Mouse (Mus musculus) T-helper 17 cell (primary cell): ENCODE results near the gene H2-M10.6.
"Not testable (repeated sequence)": the region's sequence is repeated elsewhere in the genome, so short reads cannot be mapped to it uniquely, and the experiment has no call there.

ENCODE experiments used
- in situ Hi-C, 2 experiments: fragments of 300-600 bp; cut with MboI, MseI; formaldehyde crosslinking; loops; 1 replicate in 1 of 2; 2 replicates in 1 of 2; pipeline ENCODE4 v1.15.1; 2025; ENCODE audit warnings: high pct_unique_total_duplicates in 2 of 2

The H2-M10.6 gene

GRCm38 (mm10) chr17:36811871-36812270, at the start of gene H2-M10.6:
Gene H2-M10.6 (plus strand): TSS chr17:36812171.
- in situ Hi-C loops = no loop called here

GRCm38 (mm10) chr17:36763816-36764215, 48.2 kb upstream of the H2-M10.6 start:
- in situ Hi-C loops = no loop called here

- in situ Hi-C loops = not testable (repeated sequence)
These were observed 47.7 kb upstream of the H2-M10.6 start for GRCm38 (mm10) chr17:36764244-36764643.

GRCm38 (mm10) chr17:36765403-36765802, 46.6 kb upstream of the H2-M10.6 start:
- in situ Hi-C loops = not testable (repeated sequence)

GRCm38 (mm10) chr17:36772610-36773009, 39.4 kb upstream of the H2-M10.6 start, which contains the start of gene H2-M10.5:
Gene H2-M10.5 (plus strand): TSS chr17:36772910.
- in situ Hi-C loops = not testable (repeated sequence)

- in situ Hi-C loops = no loop called here
These were observed 30.4 kb upstream of the H2-M10.6 start for GRCm38 (mm10) chr17:36781533-36781932.

- in situ Hi-C loops = not testable (repeated sequence)
These were observed 25.5 kb upstream of the H2-M10.6 start for GRCm38 (mm10) chr17:36786483-36786886.

- in situ Hi-C loops = no loop called here
These were observed 23.6 kb upstream of the H2-M10.6 start for GRCm38 (mm10) chr17:36788351-36788750.

- in situ Hi-C loops = not testable (repeated sequence)
These were observed 23.2 kb upstream of the H2-M10.6 start for GRCm38 (mm10) chr17:36788801-36789200.

- in situ Hi-C loops = no loop called here
These were observed 12.5 kb upstream of the H2-M10.6 start for GRCm38 (mm10) chr17:36799493-36799892.

GRCm38 (mm10) chr17:36799921-36800462, 12.0 kb upstream of the H2-M10.6 start:
- in situ Hi-C loops = not testable (repeated sequence)

GRCm38 (mm10) chr17:36824005-36824404, 12.0 kb downstream of the H2-M10.6 start:
- in situ Hi-C loops = no loop called here

GRCm38 (mm10) chr17:36825525-36825924, 13.6 kb downstream of the H2-M10.6 start:
- in situ Hi-C loops = no loop called here

- in situ Hi-C loops = not testable (repeated sequence)
These were observed 14.0 kb downstream of the H2-M10.6 start for GRCm38 (mm10) chr17:36826002-36826401.

- in situ Hi-C loops = no loop called here
These were observed 16.5 kb downstream of the H2-M10.6 start for GRCm38 (mm10) chr17:36828488-36828887.

GRCm38 (mm10) chr17:36830470-36830869, 18.5 kb downstream of the H2-M10.6 start:
- in situ Hi-C loops = no loop called here

- in situ Hi-C loops = no loop called here
These were observed 20.7 kb downstream of the H2-M10.6 start for GRCm38 (mm10) chr17:36832694-36833093.

- in situ Hi-C loops = loop anchor here in 1 of 2 experiments (5.0 kb wide), 1 partner anchor 216 kb away; no protein-coding TSS in a partner anchor
These were observed 23.8 kb downstream of the H2-M10.6 start for GRCm38 (mm10) chr17:36835591-36836426.

GRCm38 (mm10) chr17:36836427-36836812, 24.4 kb downstream of the H2-M10.6 start:
- in situ Hi-C loops = loop anchor here in 1 of 2 experiments (5.0 kb wide), 1 partner anchor 216 kb away; no protein-coding TSS in a partner anchor

GRCm38 (mm10) chr17:36836874-36837647, 25.1 kb downstream of the H2-M10.6 start, which contains the start of gene Trim26:
Gene Trim26 (plus strand): TSS chr17:36837134.
- in situ Hi-C loops = loop anchor here in 1 of 2 experiments (5.0 kb wide), 1 partner anchor 215 kb away; no protein-coding TSS in a partner anchor

- in situ Hi-C loops = loop anchor here in 1 of 2 experiments (5.0 kb wide), 1 partner anchor 213 kb away; no protein-coding TSS in a partner anchor
These were observed 27.0 kb downstream of the H2-M10.6 start for GRCm38 (mm10) chr17:36839001-36839400.
